Comparison of ENCODE assay signal across 14 mouse cellular contexts in the genomic region with DNA sequence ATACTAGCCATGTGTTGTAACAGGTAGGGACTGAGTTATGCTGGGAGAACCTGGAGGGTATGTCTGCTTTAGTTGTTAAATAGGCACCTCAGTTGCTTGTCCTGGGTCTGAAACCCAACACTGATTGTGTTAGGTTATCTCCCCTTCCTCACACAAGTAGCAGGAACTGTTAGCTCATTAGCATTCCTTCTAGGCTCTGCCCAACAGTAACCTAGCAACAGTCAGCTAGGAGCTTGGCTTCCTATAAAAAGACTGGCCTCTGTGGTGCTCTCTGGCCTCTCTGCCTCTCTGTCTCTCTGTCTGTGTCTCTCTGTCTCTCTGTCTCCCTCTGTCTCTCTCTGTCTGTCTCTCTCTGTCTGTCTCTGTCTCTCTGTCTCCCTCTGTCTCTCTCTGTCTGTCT. TPM values are rescaled to one million over a fixed set of nuclear protein-coding genes. Genes with fewer than 3 reads are reported as not detected.
DNase-seq lines count a peak whose midpoint lies in the region; ATAC-seq lines count a peak whose summit lies in the region.
"Had no signal": no experiment of that assay in that cellular context is flagged by ENCODE, and none has a peak within 500 bp of the region (broad histone marks: within the 10 kb centered on the region; RNA-seq: fewer than 3 reads in every experiment).

No protein-coding gene starts in this region.

- H3K9ac ChIP-seq in neural tube, embryonic 12.5 days = no peak overlapping the region
- H3K9ac ChIP-seq in midbrain, embryonic 12.5 days (replicated peaks) = no peak overlapping the region
- H3K9ac ChIP-seq in liver, embryonic 12.5 days = no peak overlapping the region
- H3K9ac ChIP-seq: limb, embryonic 15.5 days; lung, embryonic 14.5 days had no signal

- no peak for DNase-seq in neural tube, embryonic 10.5 days (ENCODE audit: extremely low spot score, low spot score)
- peak; percentile 4 for DNase-seq in hindbrain, embryonic 10.5 days (ENCODE audit: low spot score)
- DNase-seq in heart, adult 9 months (ENCODE audit: low spot score in 2 of 2) = no peak
- DNase-seq in heart, adult 8-10 months (ENCODE audit: low spot score) = no peak
- DNase-seq: adrenal gland, postnatal 10 days; cerebellum, postnatal 25 days; lung, embryonic 14.5 days; thymus, postnatal 25 days had no signal

- no peak overlapping the region for H3K27ac ChIP-seq in neural tube, embryonic 12.5 days
- no peak overlapping the region for H3K27ac ChIP-seq in hindbrain, embryonic 10.5 days
- no peak overlapping the region for H3K27ac ChIP-seq in midbrain, embryonic 12.5 days (replicated peaks)
- no peak overlapping the region for H3K27ac ChIP-seq in liver, embryonic 12.5 days
- H3K27ac ChIP-seq: kidney, postnatal 0 days; limb, embryonic 15.5 days had no signal

- no peak overlapping the region for H3K4me3 ChIP-seq in neural tube, embryonic 12.5 days
- H3K4me3 ChIP-seq in hindbrain, embryonic 10.5 days = no peak overlapping the region
- no peak overlapping the region for H3K4me3 ChIP-seq in midbrain, embryonic 12.5 days
- no peak overlapping the region for H3K4me3 ChIP-seq in liver, embryonic 12.5 days
- H3K4me3 ChIP-seq: limb, embryonic 15.5 days had no signal

- no peaks in the 10 kb centered on the region for H3K27me3 ChIP-seq in neural tube, embryonic 12.5 days (replicated peaks)
- H3K27me3 ChIP-seq in hindbrain, embryonic 10.5 days (ENCODE audit: insufficient read depth, poor library complexity, severe bottlenecking) = no peaks in the 10 kb centered on the region
- H3K27me3 ChIP-seq in midbrain, embryonic 12.5 days = no peaks in the 10 kb centered on the region
- no peaks in the 10 kb centered on the region for H3K27me3 ChIP-seq in liver, embryonic 12.5 days (replicated peaks)
- H3K27me3 ChIP-seq: limb, embryonic 15.5 days had no signal

- no peaks in the 10 kb centered on the region for H3K4me1 ChIP-seq in neural tube, embryonic 12.5 days
- 0 out of 2 replicates have a peak, but pooled peaks cover 7% of the 10 kb centered on the region for H3K4me1 ChIP-seq in hindbrain, embryonic 10.5 days (replicated peaks)
- no peaks in the 10 kb centered on the region for H3K4me1 ChIP-seq in midbrain, embryonic 12.5 days
- no peaks in the 10 kb centered on the region for H3K4me1 ChIP-seq in liver, embryonic 12.5 days
- H3K4me1 ChIP-seq: limb, embryonic 15.5 days had no signal

- no peak overlapping the region for H3K4me2 ChIP-seq in neural tube, embryonic 12.5 days (replicated peaks)
- no peak overlapping the region for H3K4me2 ChIP-seq in midbrain, embryonic 12.5 days (replicated peaks)
- H3K4me2 ChIP-seq in liver, embryonic 12.5 days = no peak overlapping the region
- H3K4me2 ChIP-seq: limb, embryonic 15.5 days; lung, embryonic 14.5 days had no signal

- H3K9me3 ChIP-seq in neural tube, embryonic 12.5 days = no peaks in the 10 kb centered on the region
- no peaks in the 10 kb centered on the region for H3K9me3 ChIP-seq in hindbrain, embryonic 10.5 days
- H3K9me3 ChIP-seq in midbrain, embryonic 12.5 days = no peaks in the 10 kb centered on the region
- no peaks in the 10 kb centered on the region for H3K9me3 ChIP-seq in liver, embryonic 12.5 days (replicated peaks)
- H3K9me3 ChIP-seq: limb, embryonic 15.5 days had no signal

- 0 out of 2 replicates have a peak, but pooled peaks have one; percentile 56 for ATAC-seq in neural tube, embryonic 12.5 days (ENCODE audit: low FRiP score, low read depth)
- ATAC-seq in midbrain, embryonic 12.5 days (ENCODE audit: low FRiP score, low read depth) = peak; percentile 93
- no peak for ATAC-seq in liver, embryonic 12.5 days
- ATAC-seq in megakaryocyte, adult 5-6 weeks (ENCODE audit: poor library complexity, severe bottlenecking) = no peak

- no peaks in the 10 kb centered on the region for H3K36me3 ChIP-seq in neural tube, embryonic 12.5 days
- no peaks in the 10 kb centered on the region for H3K36me3 ChIP-seq in hindbrain, embryonic 10.5 days
- H3K36me3 ChIP-seq in midbrain, embryonic 12.5 days = no peaks in the 10 kb centered on the region
- H3K36me3 ChIP-seq in liver, embryonic 12.5 days = no peaks in the 10 kb centered on the region
- H3K36me3 ChIP-seq: limb, embryonic 15.5 days had no signal

RNA-seq across cellular contexts. Expression of a gene that starts 42.2 kb away (rescaled TPM):
- polyA plus RNA-seq in neural tube, embryonic 12.5 days (2016; fragmentation: Nextera tagmentation; extraction: Ambion mirVana) = 20.9 and 27.3 TPM in 2 replicates
- 11.8 and 14.3 TPM in 2 replicates for polyA plus RNA-seq in hindbrain, embryonic 10.5 days (2016; fragmentation: Nextera tagmentation; extraction: Ambion mirVana)
- 23.9 and 26.9 TPM in 2 replicates for polyA plus RNA-seq in midbrain, embryonic 12.5 days (2016; fragmentation: Nextera tagmentation; extraction: Ambion mirVana)
- 1.7 and 2.2 TPM in 2 replicates for polyA plus RNA-seq in liver, embryonic 12.5 days (2016; fragmentation: Nextera tagmentation; extraction: Ambion mirVana)
- 10 to 100 TPM; 13.1 to 23.2 (median 15.3) TPM for total RNA-seq in heart, adult 8-10 months (2022)
- total RNA-seq in megakaryocyte, adult 5-6 weeks (2015) = 0.31 and 0.93 TPM in 2 replicates
- 0.11 and 0.12 TPM in 2 replicates for total RNA-seq in megakaryocyte, adult 5-6 weeks (2017)

Comparison
In these comparisons a context has a peak if more than half of its experiments do, and no peak if none do; other contexts are left out.
1. ATAC-seq: peak in neural tube, embryonic 12.5 days (single experiment) and midbrain, embryonic 12.5 days (single experiment); none in liver, embryonic 12.5 days (single experiment) and megakaryocyte, adult 5-6 weeks (single experiment).